In the genomic region with DNA sequence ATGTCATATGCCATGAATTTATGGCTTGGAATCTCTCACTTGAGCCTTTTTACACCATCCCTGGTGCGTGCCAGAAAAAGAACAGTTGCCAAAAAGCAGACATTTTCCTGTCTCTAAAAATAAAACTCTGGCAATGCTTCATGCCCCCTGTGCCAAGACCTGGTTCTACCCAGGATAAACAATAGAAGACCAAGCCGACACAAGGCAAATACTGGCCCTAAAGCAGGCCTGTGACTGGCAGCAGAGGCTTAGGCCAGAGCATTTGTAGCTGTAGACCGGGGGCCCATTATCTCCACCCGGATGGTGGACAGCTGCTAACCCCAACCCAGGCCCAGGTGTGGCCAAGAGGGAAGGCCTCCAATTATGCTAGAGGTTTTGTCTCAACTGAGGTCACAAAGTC, we compare ENCODE assay signal across 11 mouse cellular contexts. TPM values are rescaled to one million over a fixed set of nuclear protein-coding genes. Genes with fewer than 3 reads are reported as not detected.
DNase-seq lines count a peak whose midpoint lies in the region; ATAC-seq lines count a peak whose summit lies in the region.
"Had no signal": no experiment of that assay in that cellular context is flagged by ENCODE, and none has a peak within 500 bp of the region (broad histone marks: within the 10 kb centered on the region; RNA-seq: fewer than 3 reads in every experiment).

No protein-coding gene starts in this region.

- ATAC-seq in forebrain, embryonic 16.5 days = 0 out of 2 replicates have a peak, but pooled peaks have one; percentile 19
- ATAC-seq in forebrain, embryonic 12.5 days (ENCODE audit: low FRiP score) = no peak
- no peak for ATAC-seq in embryonic facial prominence, embryonic 14.5 days (ENCODE audit: low read depth)
- ATAC-seq in megakaryocyte progenitor cell, adult 5-6 weeks (replicated peaks; ENCODE audit: poor library complexity) = no peak

- peaks cover 35% of the 10 kb centered on the region for H3K4me1 ChIP-seq in forebrain, embryonic 16.5 days (replicated peaks; ENCODE audit: control insufficient read depth, insufficient read depth, low read length)
- peaks cover 27% of the 10 kb centered on the region for H3K4me1 ChIP-seq in forebrain, embryonic 12.5 days
- peaks cover 56% of the 10 kb centered on the region for H3K4me1 ChIP-seq in embryonic facial prominence, embryonic 14.5 days (ENCODE audit: control insufficient read depth, insufficient read depth, low read length)

- WGBS in forebrain, embryonic 16.5 days = 45% methylated on average over 4 of the region's 4 CpGs
- WGBS in forebrain, embryonic 12.5 days = 81% methylated on average over 4 of the region's 4 CpGs
- WGBS in embryonic facial prominence, embryonic 14.5 days = 57% methylated on average over 4 of the region's 4 CpGs

- no peaks in the 10 kb centered on the region for H3K9me3 ChIP-seq in forebrain, embryonic 16.5 days (ENCODE audit: control insufficient read depth, low read length)
- no peaks in the 10 kb centered on the region for H3K9me3 ChIP-seq in forebrain, embryonic 12.5 days
- H3K9me3 ChIP-seq in embryonic facial prominence, embryonic 14.5 days (ENCODE audit: control insufficient read depth, low read length) = no peaks in the 10 kb centered on the region

- H3K27me3 ChIP-seq in forebrain, embryonic 16.5 days (replicated peaks; ENCODE audit: control insufficient read depth, insufficient read depth, low read length) = no peaks in the 10 kb centered on the region
- no peaks in the 10 kb centered on the region for H3K27me3 ChIP-seq in forebrain, embryonic 12.5 days
- H3K27me3 ChIP-seq in embryonic facial prominence, embryonic 14.5 days (replicated peaks; ENCODE audit: control insufficient read depth, insufficient read depth, low read length) = no peaks in the 10 kb centered on the region

- H3K4me3 ChIP-seq in forebrain, embryonic 16.5 days (replicated peaks; ENCODE audit: low read length) = no peak overlapping the region
- no peak overlapping the region for H3K4me3 ChIP-seq in forebrain, embryonic 12.5 days (replicated peaks)
- H3K4me3 ChIP-seq in embryonic facial prominence, embryonic 14.5 days (ENCODE audit: low read depth, low read length) = no peak overlapping the region

- H3K9ac ChIP-seq in forebrain, embryonic 16.5 days (replicated peaks; ENCODE audit: low read depth, low read length) = no peak overlapping the region
- H3K9ac ChIP-seq in forebrain, embryonic 12.5 days = no peak overlapping the region
- H3K9ac ChIP-seq in embryonic facial prominence, embryonic 14.5 days (ENCODE audit: low read depth, low read length) = no peak overlapping the region

- H3K36me3 ChIP-seq in forebrain, embryonic 16.5 days (ENCODE audit: control insufficient read depth, insufficient read depth) = no peaks in the 10 kb centered on the region
- H3K36me3 ChIP-seq in forebrain, embryonic 12.5 days (replicated peaks) = no peaks in the 10 kb centered on the region
- H3K36me3 ChIP-seq in embryonic facial prominence, embryonic 14.5 days (ENCODE audit: control insufficient read depth, insufficient read depth, low read length) = no peaks in the 10 kb centered on the region

- no peak overlapping the region for H3K4me2 ChIP-seq in forebrain, embryonic 16.5 days (ENCODE audit: low read length)
- no peak overlapping the region for H3K4me2 ChIP-seq in forebrain, embryonic 12.5 days
- no peak overlapping the region for H3K4me2 ChIP-seq in embryonic facial prominence, embryonic 14.5 days (ENCODE audit: low read depth, low read length)

- peak; percentile 89 for DNase-seq in NIH3T3 (ENCODE audit: low read depth)
- peak; percentile 55 for DNase-seq in embryonic facial prominence, embryonic 14.5 days (ENCODE audit: low spot score)
- DNase-seq in kidney, postnatal 36 days = peak; percentile 19 to 22
- no peak for DNase-seq in layer of hippocampus, postnatal 25 days (ENCODE audit: extremely low spot score in 1 of 2, low spot score in 1 of 2)
- DNase-seq in embryo, embryonic 11 days = no peak

- H3K27ac ChIP-seq in forebrain, embryonic 16.5 days (ENCODE audit: low read length) = no peak overlapping the region
- no peak overlapping the region for H3K27ac ChIP-seq in forebrain, embryonic 12.5 days
- peak overlapping the region; percentile 98 for H3K27ac ChIP-seq in embryonic facial prominence, embryonic 14.5 days (replicated peaks; ENCODE audit: low read depth, low read length)

RNA-seq across cellular contexts. Expression of a gene that starts 41.5 kb away (rescaled TPM):
- not detected in 2 replicates for polyA plus RNA-seq in forebrain, embryonic 16.5 days (2015; fragmentation: Nextera tagmentation; extraction: Ambion mirVana)
- not detected in 2 replicates for polyA plus RNA-seq in forebrain, embryonic 12.5 days (2016; fragmentation: Nextera tagmentation; extraction: Ambion mirVana)
- not detected in 2 replicates for polyA plus RNA-seq in embryonic facial prominence, embryonic 14.5 days (2014; fragmentation: Nextera tagmentation; extraction: Ambion mirVana)
- not detected for total RNA-seq in layer of hippocampus, postnatal 25 days (2021)
- not detected in 2 replicates for total RNA-seq in megakaryocyte progenitor cell, adult 5-6 weeks (2015)
- not detected in 2 replicates for total RNA-seq in megakaryocyte progenitor cell, adult 5-6 weeks (2017)
- polyA plus RNA-seq: cortical plate, adult 2 months; liver, embryonic 16.5 days; small intestine, adult 2 months had no signal

Comparison
In these comparisons a context has a peak if more than half of its experiments do, and no peak if none do; other contexts are left out.
1. DNase-seq: peak in NIH3T3 (single experiment), embryonic facial prominence, embryonic 14.5 days (single experiment) and kidney, postnatal 36 days (2 of 2); none in layer of hippocampus, postnatal 25 days (0 of 2) and embryo, embryonic 11 days (single experiment).